Mouse (Mus musculus): ENCODE measurements around the gene Stambpl1. TPM values are rescaled to one million over a fixed set of nuclear protein-coding genes. Genes with fewer than 3 reads are reported as not detected.

Stambpl1 gene
- total RNA-seq, 1 experiment = 5.1 TPM

DNA sequence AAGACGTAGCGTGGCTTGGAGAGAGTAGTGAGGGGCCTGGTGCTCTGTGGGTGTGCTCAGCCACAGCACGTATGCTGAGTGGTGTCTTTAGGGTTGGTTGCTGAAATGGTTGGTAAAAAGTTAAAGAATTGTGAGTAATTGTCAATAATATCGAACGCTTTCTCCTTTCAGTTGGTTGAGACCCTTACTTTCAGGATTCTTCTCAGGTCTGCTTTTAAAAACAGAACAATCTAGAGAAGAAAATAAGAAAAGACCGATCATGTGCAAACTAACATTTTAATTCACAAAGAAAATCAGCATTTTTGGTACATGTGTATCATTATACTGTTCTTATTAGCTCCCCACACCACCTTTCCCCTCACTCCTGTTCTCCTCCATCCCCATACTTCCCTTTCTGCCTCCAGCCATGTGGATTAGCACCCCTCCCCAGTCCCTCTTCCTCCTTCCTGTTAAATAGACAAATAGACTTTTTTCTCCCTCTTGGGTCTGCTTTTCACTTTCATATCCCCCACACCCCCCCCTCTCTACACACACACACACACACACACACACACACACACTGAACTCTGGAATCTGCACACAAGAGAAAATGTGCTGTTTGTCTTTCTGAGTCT is 2.2 kb downstream of the Stambpl1 start:
- no peak for TF ChIP-seq HCFC1 (IDR thresholded peaks at IDR 0.05; ENCODE audit: borderline replicate concordance, insufficient read depth, low read length)
- no peak for TF ChIP-seq ZC3H11A (IDR thresholded peaks at IDR 0.05; ENCODE audit: borderline replicate concordance, low read depth, low read length)
- no peak for TF ChIP-seq CHD2 (IDR thresholded peaks at IDR 0.05; ENCODE audit: low read depth, low read length)
- no peak for TF ChIP-seq MAFK (IDR thresholded peaks at IDR 0.05; ENCODE audit: insufficient read depth, low read depth, low read length)
- TF ChIP-seq ZNF384 (IDR thresholded peaks at IDR 0.05; ENCODE audit: low read depth, low read length) = no peak
- H3K9me3 ChIP-seq (ENCODE audit: control insufficient read depth, insufficient read depth, low read depth, low read length) = no peaks in the 10 kb centered on the region
- in situ Hi-C loops (cut with MboI; ENCODE audit: low sequenced_read_pairs in 2 of 2, unreplicated experiment in 2 of 2) = no loop called here
- H3K4me3 ChIP-seq (ENCODE audit: insufficient read depth in 1 of 2, low read depth in 1 of 2, low read length in 2 of 2, poor library complexity in 1 of 2, severe bottlenecking in 1 of 2) = no peak overlapping the region
- no peaks in the 10 kb centered on the region for H3K36me3 ChIP-seq (ENCODE audit: control insufficient read depth, insufficient read depth, low read length, poor library complexity, severe bottlenecking)
- H3K27ac ChIP-seq (ENCODE audit: insufficient read depth, low read depth, low read length, poor library complexity, severe bottlenecking) = no peak overlapping the region
- no peak overlapping the region for H3K9ac ChIP-seq (ENCODE audit: insufficient read depth, low read depth, low read length, poor library complexity, severe bottlenecking)
- H3K4me1 ChIP-seq (ENCODE audit: control insufficient read depth in 2 of 2, insufficient read depth in 2 of 2, low read length in 2 of 2, poor library complexity in 1 of 2) = peaks cover 6 to 8% of the 10 kb centered on the region in 2 experiments
- no peak for DNase-seq (ENCODE audit: low read depth, low spot score)

DNA sequence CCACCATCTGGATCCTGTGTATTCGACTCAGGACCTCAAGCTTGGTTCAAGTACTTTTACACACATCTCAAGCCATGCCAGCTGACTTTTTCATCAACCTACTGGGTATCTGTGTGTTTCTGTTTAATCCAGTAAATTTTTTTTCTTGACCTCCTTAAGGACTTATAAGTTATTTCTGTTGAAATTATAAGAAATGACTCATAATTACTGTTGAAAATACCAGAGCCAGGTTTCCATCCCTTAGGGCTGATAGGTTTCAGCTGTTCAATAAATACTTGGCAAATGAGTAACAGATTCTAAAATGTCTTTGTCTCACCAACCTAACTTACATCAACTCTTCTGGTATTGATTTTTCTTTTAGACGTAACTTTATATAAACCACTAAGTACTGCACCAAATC is 3.0 kb downstream of the Stambpl1 start:
- DNase-seq (ENCODE audit: low read depth, low spot score) = no peak
- Histone ChIP-seq H3K36me3 (ENCODE audit: control insufficient read depth, insufficient read depth, low read length, poor library complexity, severe bottlenecking) (no peaks in the 10 kb centered on the region), H3K4me3 (ENCODE audit: insufficient read depth in 1 of 2, low read depth in 1 of 2, low read length in 2 of 2, poor library complexity in 1 of 2, severe bottlenecking in 1 of 2) (no peak overlapping the region), H3K9ac (ENCODE audit: insufficient read depth, low read depth, low read length, poor library complexity, severe bottlenecking) (no peak overlapping the region), H3K27ac (ENCODE audit: insufficient read depth, low read depth, low read length, poor library complexity, severe bottlenecking) (no peak overlapping the region), H3K9me3 (ENCODE audit: control insufficient read depth, insufficient read depth, low read depth, low read length) (no peaks in the 10 kb centered on the region), H3K4me1 (ENCODE audit: control insufficient read depth in 2 of 2, insufficient read depth in 2 of 2, low read length in 2 of 2, poor library complexity in 1 of 2) (peaks cover 6 to 8% of the 10 kb centered on the region in 2 experiments)
- in situ Hi-C loops (cut with MboI; ENCODE audit: low sequenced_read_pairs in 2 of 2, unreplicated experiment in 2 of 2) = no loop called here
- TF ChIP-seq ZC3H11A (IDR thresholded peaks at IDR 0.05; ENCODE audit: borderline replicate concordance, low read depth, low read length) (no peak), MAFK (IDR thresholded peaks at IDR 0.05; ENCODE audit: insufficient read depth, low read depth, low read length) (no peak), HCFC1 (IDR thresholded peaks at IDR 0.05; ENCODE audit: borderline replicate concordance, insufficient read depth, low read length) (no peak), ZNF384 (IDR thresholded peaks at IDR 0.05; ENCODE audit: low read depth, low read length) (no peak), CHD2 (IDR thresholded peaks at IDR 0.05; ENCODE audit: low read depth, low read length) (no peak)

DNA sequence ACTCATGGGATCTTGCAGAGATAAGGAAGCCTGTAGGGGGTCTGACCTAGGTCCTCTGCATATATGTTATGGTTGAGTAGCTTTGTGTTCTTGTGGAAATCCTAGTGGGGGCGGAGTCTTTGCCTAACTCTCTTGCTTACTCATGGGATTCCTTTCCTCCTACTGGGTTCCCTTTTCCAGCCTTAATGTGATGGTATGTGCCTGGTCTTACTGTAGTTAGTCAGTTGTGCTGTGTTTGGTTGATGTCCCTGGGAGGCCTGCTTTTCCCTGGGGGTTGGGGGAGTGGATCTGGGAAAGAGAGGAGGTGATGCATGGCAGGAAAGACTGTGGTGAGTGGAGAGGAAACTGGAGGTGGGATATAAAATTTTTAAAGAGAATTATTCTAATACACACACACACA is 6.0 kb downstream of the Stambpl1 start:
- in situ Hi-C loops (cut with MboI; ENCODE audit: low sequenced_read_pairs in 2 of 2, unreplicated experiment in 2 of 2) = no loop called here
- TF ChIP-seq HCFC1 (IDR thresholded peaks at IDR 0.05; ENCODE audit: borderline replicate concordance, insufficient read depth, low read length) (no peak), ZNF384 (IDR thresholded peaks at IDR 0.05; ENCODE audit: low read depth, low read length) (no peak), MAFK (IDR thresholded peaks at IDR 0.05; ENCODE audit: insufficient read depth, low read depth, low read length) (no peak), CHD2 (IDR thresholded peaks at IDR 0.05; ENCODE audit: low read depth, low read length) (no peak), ZC3H11A (IDR thresholded peaks at IDR 0.05; ENCODE audit: borderline replicate concordance, low read depth, low read length) (no peak)

DNA sequence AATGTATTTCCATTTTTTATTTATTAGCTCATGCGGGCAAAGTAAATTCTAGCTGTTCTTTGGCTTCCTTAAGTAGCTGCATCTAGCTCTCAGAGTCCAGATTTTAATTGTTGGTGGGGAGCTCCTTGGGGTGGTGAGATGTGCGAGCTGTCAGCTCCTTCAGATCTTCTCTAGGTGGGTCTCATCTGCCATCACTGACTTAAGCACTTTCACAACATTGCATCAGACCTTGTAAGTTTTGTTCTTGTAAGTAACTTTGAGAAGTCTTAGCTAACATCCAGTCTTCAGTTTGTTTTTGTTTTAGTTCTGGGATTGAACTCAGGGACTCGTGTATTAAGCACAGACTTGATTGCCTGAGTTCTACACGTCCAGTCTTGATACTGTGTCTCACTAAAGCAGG is 6.9 kb downstream of the Stambpl1 start:
- Histone ChIP-seq H3K27ac (ENCODE audit: insufficient read depth, low read depth, low read length, poor library complexity, severe bottlenecking) (no peak overlapping the region), H3K36me3 (ENCODE audit: control insufficient read depth, insufficient read depth, low read length, poor library complexity, severe bottlenecking) (no peaks in the 10 kb centered on the region), H3K4me3 (ENCODE audit: insufficient read depth in 1 of 2, low read depth in 1 of 2, low read length in 2 of 2, poor library complexity in 1 of 2, severe bottlenecking in 1 of 2) (no peak overlapping the region), H3K9ac (ENCODE audit: insufficient read depth, low read depth, low read length, poor library complexity, severe bottlenecking) (no peak overlapping the region), H3K4me1 (ENCODE audit: control insufficient read depth in 2 of 2, insufficient read depth in 2 of 2, low read length in 2 of 2, poor library complexity in 1 of 2) (peaks cover 4 to 5% of the 10 kb centered on the region in 2 experiments; a peak in 3 of 4 replicates), H3K9me3 (ENCODE audit: control insufficient read depth, insufficient read depth, low read depth, low read length) (no peaks in the 10 kb centered on the region)
- TF ChIP-seq ZC3H11A (IDR thresholded peaks at IDR 0.05; ENCODE audit: borderline replicate concordance, low read depth, low read length) (no peak), ZNF384 (IDR thresholded peaks at IDR 0.05; ENCODE audit: low read depth, low read length) (no peak), HCFC1 (IDR thresholded peaks at IDR 0.05; ENCODE audit: borderline replicate concordance, insufficient read depth, low read length) (no peak), MAFK (IDR thresholded peaks at IDR 0.05; ENCODE audit: insufficient read depth, low read depth, low read length) (no peak)
- DNase-seq (ENCODE audit: low read depth, low spot score) = no peak
- in situ Hi-C loops (cut with MboI; ENCODE audit: low sequenced_read_pairs in 2 of 2, unreplicated experiment in 2 of 2) = no loop called here

More for the DNA sequence above, 6.0 kb downstream of the Stambpl1 start:
- Histone ChIP-seq H3K36me3 (ENCODE audit: control insufficient read depth, insufficient read depth, low read length, poor library complexity, severe bottlenecking) (no peaks in the 10 kb centered on the region), H3K4me1 (ENCODE audit: control insufficient read depth in 2 of 2, insufficient read depth in 2 of 2, low read length in 2 of 2, poor library complexity in 1 of 2) (peaks cover 3 to 4% of the 10 kb centered on the region in 2 experiments; a peak in 2 of 4 replicates), H3K27ac (ENCODE audit: insufficient read depth, low read depth, low read length, poor library complexity, severe bottlenecking) (no peak overlapping the region), H3K4me3 (ENCODE audit: insufficient read depth in 1 of 2, low read depth in 1 of 2, low read length in 2 of 2, poor library complexity in 1 of 2, severe bottlenecking in 1 of 2) (no peak overlapping the region), H3K9ac (ENCODE audit: insufficient read depth, low read depth, low read length, poor library complexity, severe bottlenecking) (no peak overlapping the region), H3K9me3 (ENCODE audit: control insufficient read depth, insufficient read depth, low read depth, low read length) (no peaks in the 10 kb centered on the region)
- DNase-seq (ENCODE audit: low read depth, low spot score) = no peak

Data from ES-E14 (cell line).